Mouse (Mus musculus) midbrain, embryonic 12.5 days (tissue): ENCODE measurements around the gene Psmb3. TPM values are rescaled to one million over a fixed set of nuclear protein-coding genes. Genes with fewer than 3 reads are reported as not detected.
"Not testable (repeated sequence)": the region's sequence is repeated elsewhere in the genome, so short reads cannot be mapped to it uniquely, and the experiment has no call there.

Experiments used
- ATAC-seq: fragments of 200-750 bp; cut with Nextera tagmentation; 2 replicates; pipeline ENCODE4 v1.8.0; 2017; ENCODE audit warnings: low read depth, moderate TSS enrichment, moderate library complexity; ENCODE audit not compliant: low FRiP score
- H3K27ac ChIP-seq: fragments of 300-500 bp; sonication (generic); replicated peaks from 2 replicates; pipeline ENCODE4 v1.5.1; 2016; ENCODE audit warnings: mild to moderate bottlenecking
- H3K27me3 ChIP-seq: fragments of 300-500 bp; sonication (generic); 2 replicates; pipeline ENCODE4 v1.6.1; 2016; ENCODE audit warnings: mild to moderate bottlenecking
- H3K36me3 ChIP-seq: fragments of 300-500 bp; sonication (generic); 2 replicates; pipeline ENCODE4 v1.6.1; 2016
- H3K4me1 ChIP-seq: fragments of 300-500 bp; sonication (generic); 2 replicates; pipeline ENCODE4 v1.6.1; 2016
- H3K4me2 ChIP-seq: fragments of 300-500 bp; sonication (generic); replicated peaks from 2 replicates; pipeline ENCODE4 v1.6.1; 2016; ENCODE audit warnings: mild to moderate bottlenecking, moderate library complexity
- H3K4me3 ChIP-seq: fragments of 300-500 bp; sonication (generic); 2 replicates; pipeline ENCODE4 v1.5.1; 2016; ENCODE audit warnings: mild to moderate bottlenecking
- H3K9ac ChIP-seq: fragments of 300-500 bp; sonication (generic); replicated peaks from 2 replicates; pipeline ENCODE4 v1.6.1; 2016; ENCODE audit warnings: mild to moderate bottlenecking, moderate library complexity
- H3K9me3 ChIP-seq: fragments of 300-500 bp; sonication (generic); 2 replicates; pipeline ENCODE4 v1.6.1; 2016; ENCODE audit warnings: mild to moderate bottlenecking
- WGBS: fragments of 180-500 bp; shearing (Covaris S2); methylation state at CpG from one replicate; pipeline ENCODE4 v1.1.7; 2016; 5-methylcytosine and 5-hydroxymethylcytosine counted together
- polyA plus RNA-seq: library from polyadenylated mRNA; unstranded; fragments of >200 nt; fragmentation: Nextera tagmentation; extraction: Ambion mirVana; gene quantifications from 2 replicates; pipeline ENCODE4 v1.2.1, GENCODE M21; 2016

Psmb3 gene
- polyA plus RNA-seq = 450 and 456 TPM in 2 replicates

DNA sequence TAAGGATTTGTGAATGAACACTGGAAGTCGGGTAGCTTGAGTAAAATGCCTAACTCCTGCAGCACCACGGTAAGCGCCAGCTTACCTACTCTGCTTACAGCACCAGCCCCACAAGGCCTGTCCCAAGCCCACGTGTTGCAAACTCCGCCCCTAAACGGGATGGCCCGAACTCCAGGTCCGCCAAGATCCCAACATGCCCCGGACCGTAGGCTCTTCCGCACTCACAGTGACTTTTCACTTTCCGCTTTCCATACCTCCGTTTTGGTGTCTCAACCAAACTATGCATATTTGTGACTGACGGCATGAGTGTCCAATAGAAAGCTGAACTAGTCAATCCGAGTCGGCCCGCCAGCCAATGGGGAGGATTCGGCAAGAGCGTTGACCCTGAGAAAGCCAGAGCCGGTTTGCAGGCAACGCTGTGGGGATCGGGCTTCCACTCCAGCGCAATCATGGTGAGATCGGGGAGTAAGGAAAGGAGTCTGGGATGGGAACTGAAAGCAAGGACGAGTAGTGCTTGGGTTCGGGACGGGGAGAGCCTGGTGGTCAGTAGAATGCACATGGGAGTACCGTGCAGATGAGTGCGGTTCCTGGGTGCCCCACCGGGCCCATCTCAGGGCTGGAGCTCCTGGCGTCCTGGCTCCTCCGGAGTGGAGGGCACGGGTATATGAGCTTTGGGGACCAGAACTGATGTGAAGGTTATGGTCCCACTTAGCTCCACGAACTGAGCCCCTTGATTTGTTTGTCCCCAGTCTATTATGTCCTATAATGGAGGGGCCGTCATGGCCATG is at the start of gene Psmb3:
TSS of gene Psmb3 (plus strand) at position 361 of the 788 bp plus-strand sequence.
- Histone ChIP-seq H3K9me3 (no peaks in the 10 kb centered on the region), H3K4me3 (peak within 1 kb of the TSS; percentile 88), H3K27me3 (peaks cover 9% of the 10 kb centered on the region; the same call in 1 of the 2 replicates), H3K4me1 (peaks cover 26% of the 10 kb centered on the region), H3K27ac (peak within 1 kb of the TSS; percentile 77), H3K4me2 (peak within 1 kb of the TSS; percentile 90), H3K36me3 (peaks cover 24% of the 10 kb centered on the region), H3K9ac (peak within 1 kb of the TSS; percentile 87)
- ATAC-seq = peak; percentile 83
- WGBS = under 1% methylated on average over 35 of the region's 35 CpGs

DNA sequence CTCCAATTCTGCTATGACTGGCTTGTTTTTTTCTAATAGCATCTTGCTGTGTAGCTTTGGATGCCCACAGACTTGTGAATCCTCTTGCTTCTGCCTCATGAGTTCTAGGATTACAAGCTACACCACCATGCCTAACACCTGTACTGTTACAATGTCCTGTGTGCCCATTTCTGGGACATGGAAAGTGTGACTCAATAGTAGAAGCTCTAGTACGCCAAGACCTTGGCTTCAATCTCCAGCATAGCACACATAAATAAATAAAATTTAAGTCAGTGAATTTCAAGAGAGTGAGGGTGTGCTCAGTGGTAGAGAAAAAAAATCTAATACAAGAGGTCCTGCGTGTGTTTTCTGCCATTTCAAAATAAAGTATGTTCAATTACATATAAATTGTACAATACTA is 49.0 kb upstream of the Psmb3 start:
- 83% methylated on average over 2 of the region's 2 CpGs for WGBS
- Histone ChIP-seq H3K36me3 (no peaks in the 10 kb centered on the region), H3K4me1 (peaks cover 9% of the 10 kb centered on the region), H3K9ac (no peak overlapping the region), H3K27me3 (peaks cover 6% of the 10 kb centered on the region; the same call in 1 of the 2 replicates), H3K4me2 (no peak overlapping the region), H3K27ac (no peak overlapping the region), H3K9me3 (no peaks in the 10 kb centered on the region), H3K4me3 (no peak overlapping the region)
- no peak for ATAC-seq

DNA sequence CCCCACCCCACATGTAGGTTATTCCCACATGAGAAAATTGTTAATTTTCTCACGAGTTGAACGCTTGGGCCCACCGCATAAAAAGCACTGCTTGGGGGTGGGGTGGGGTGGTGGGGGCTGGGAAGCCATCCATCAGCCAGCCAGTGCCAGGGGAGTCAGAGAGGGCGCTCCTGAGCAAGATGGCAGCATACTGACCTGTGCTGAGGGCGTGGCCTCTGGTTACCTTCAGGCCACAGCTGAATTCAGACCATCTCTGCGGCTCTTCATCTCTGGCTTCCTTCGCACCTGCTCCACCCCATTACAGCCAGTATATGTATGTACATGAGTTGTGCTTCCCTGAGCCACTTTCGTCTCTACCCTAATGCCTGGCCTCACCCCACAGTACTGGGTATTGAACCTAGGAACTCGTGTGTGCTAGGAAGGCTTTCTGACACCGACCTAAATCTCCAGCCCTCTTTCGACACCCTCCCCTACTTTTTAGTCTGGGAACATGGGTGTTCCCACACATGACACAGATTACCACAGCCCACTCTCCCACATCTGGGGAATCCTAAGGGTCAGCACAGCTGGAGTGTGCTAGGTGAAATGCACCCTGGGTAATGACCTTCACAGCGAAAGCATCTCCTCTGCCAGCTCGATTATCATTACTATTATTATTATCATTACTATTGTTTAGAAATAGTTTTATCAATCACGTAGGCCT is 46.8 kb upstream of the Psmb3 start:
- H3K4me1 ChIP-seq = peaks cover 24% of the 10 kb centered on the region
- H3K4me3 ChIP-seq = no peak overlapping the region
- no peak overlapping the region for H3K27ac ChIP-seq
- H3K27me3 ChIP-seq = peaks cover 20% of the 10 kb centered on the region
- 73% methylated on average over 14 of the region's 14 CpGs for WGBS
- ATAC-seq = no peak
- no peaks in the 10 kb centered on the region for H3K36me3 ChIP-seq
- H3K4me2 ChIP-seq = no peak overlapping the region
- no peaks in the 10 kb centered on the region for H3K9me3 ChIP-seq
- no peak overlapping the region for H3K9ac ChIP-seq

DNA sequence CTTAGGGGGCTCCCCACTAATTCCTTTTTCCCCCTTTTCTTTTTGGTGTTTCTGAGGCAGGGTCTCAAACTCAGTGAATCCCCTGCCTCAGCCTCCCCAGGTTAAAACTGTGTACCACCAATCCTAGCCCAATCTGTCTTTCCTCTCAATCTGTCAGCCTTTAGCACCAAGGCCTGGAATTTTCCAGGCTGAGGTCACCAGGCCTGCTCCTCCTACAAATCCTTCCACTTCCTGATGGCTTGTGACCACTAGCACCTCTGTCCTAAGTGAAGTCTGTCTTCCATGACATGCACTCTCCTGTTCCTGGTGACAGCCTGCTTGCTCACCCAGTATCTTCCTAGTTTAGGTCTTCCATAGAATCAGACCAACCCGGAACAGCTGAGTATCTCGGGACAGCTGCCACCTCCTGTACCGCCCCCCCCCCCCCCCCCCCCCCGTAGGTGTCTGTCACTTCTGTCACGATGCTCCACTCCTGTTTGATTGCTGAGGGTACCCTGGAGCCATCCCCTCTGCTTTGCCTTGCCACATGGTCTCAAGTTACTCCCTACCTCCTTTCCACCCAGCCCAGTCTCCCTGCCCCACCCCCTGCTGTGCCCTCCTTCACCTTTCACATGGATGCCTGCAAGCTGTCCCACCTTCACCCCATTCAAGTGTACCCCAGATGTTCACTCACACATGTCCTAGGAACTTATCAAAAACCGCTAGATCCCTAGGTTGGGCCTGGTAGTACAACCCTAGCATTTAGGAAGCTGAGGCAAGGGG is 45.8 kb upstream of the Psmb3 start:
- Histone ChIP-seq H3K36me3 (no peaks in the 10 kb centered on the region), H3K4me2 (no peak overlapping the region), H3K9ac (no peak overlapping the region), H3K4me3 (no peak overlapping the region), H3K9me3 (no peaks in the 10 kb centered on the region), H3K4me1 (peaks cover 33% of the 10 kb centered on the region), H3K27me3 (peaks cover 29% of the 10 kb centered on the region), H3K27ac (no peak overlapping the region)
- WGBS = 54% methylated on average over 5 of the region's 6 CpGs
- no peak for ATAC-seq

DNA sequence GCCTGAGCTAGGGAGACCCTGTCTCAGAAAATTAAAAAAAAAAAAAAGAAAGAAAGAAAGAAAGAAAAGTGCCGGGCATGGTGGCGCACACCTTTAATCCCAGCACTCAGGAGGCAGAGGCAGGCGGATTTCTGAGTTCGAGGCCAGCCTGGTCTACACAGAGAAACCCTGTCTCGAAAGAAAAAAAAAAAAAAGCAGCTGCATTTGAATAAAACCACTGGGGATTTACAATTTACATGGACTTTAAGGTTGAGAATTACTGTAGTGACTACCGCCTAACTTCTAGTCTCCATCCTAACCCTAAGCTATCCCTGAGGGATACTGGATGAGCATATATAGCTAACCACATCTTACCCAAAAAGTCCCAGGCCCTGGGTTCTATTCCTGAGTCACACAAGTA is 45.2 kb upstream of the Psmb3 start:
- not testable (repeated sequence) for H3K9me3 ChIP-seq, ATAC-seq, H3K36me3 ChIP-seq, H3K4me2 ChIP-seq, H3K9ac ChIP-seq, H3K27ac ChIP-seq, H3K4me3 ChIP-seq
- Histone ChIP-seq H3K27me3 (peaks cover 32% of the 10 kb centered on the region), H3K4me1 (peaks cover 38% of the 10 kb centered on the region)
- 90% methylated on average over 6 of the region's 6 CpGs for WGBS

DNA sequence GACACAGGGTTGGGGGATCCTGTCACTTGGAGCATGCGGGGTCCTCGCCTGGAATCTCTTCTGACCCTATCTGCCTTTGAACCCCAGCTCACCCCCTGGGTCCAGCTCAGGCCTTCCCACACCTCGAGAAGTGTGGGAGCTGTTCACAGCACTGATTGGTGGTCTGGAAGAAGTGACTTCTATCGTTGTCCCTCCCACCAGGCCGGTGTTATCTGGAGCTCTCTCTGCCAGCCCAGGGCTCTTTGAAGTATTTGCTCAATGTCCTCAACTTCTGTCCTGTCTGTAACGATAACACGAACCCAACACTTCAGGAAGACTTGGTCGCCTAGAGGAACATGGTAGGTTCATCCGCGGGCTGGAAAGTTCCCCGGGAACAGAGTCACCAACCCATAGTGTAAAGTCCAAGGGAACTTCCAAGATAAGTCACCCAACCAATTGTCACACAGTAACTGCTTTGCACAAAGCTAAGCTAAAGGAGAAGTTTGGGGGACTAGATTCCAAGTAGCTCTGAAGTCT is 44.4 kb upstream of the Psmb3 start:
- 71% methylated on average over 11 of the region's 11 CpGs for WGBS
- ATAC-seq = no peak
- Histone ChIP-seq H3K4me2 (peak overlapping the region; percentile 83), H3K27me3 (peaks cover 32% of the 10 kb centered on the region), H3K36me3 (no peaks in the 10 kb centered on the region), H3K27ac (no peak overlapping the region), H3K9ac (no peak overlapping the region), H3K9me3 (no peaks in the 10 kb centered on the region), H3K4me3 (no peak overlapping the region), H3K4me1 (peaks cover 38% of the 10 kb centered on the region)

DNA sequence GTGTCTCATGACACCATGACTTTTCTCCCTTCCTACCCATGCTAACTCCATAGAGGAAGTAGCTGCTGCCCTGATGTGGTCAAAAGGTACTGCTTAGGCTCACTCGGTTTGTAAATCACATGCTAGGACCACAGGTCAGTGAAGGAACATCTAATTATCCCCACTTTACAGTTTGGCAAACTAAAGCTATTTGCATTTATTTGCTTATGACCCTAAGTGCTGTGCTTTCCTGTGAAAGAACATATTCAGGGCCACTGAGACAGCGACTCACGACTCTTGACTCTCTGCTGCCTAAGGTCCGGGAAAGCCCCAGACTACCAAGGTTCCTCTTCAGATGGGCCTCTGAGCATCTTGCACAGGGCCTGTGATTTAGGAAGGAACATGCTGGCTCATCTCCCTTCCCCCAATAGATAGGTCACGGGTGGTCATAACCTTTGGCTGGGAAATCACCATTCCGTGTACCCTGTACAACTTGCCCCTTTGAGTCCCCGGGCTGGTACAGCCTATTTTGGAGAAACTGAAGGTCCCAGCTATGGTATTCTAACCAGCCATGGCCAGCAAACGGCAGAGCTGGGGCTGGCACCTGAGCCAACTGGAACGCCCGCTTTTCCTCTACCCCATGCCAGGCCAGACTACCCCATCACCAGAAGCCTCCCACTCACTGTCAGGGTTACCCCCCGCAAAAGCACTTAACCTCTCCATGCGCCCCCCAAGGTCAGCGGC is 43.8 kb upstream of the Psmb3 start:
- H3K4me2 ChIP-seq = peak overlapping the region; percentile 83
- H3K4me1 ChIP-seq = peaks cover 44% of the 10 kb centered on the region
- WGBS = 14% methylated on average over 13 of the region's 13 CpGs
- ATAC-seq = no peak
- peak overlapping the region; percentile 70 for H3K27ac ChIP-seq
- no peaks in the 10 kb centered on the region for H3K36me3 ChIP-seq
- H3K27me3 ChIP-seq = peaks cover 32% of the 10 kb centered on the region
- no peaks in the 10 kb centered on the region for H3K9me3 ChIP-seq
- H3K9ac ChIP-seq = peak overlapping the region; percentile 80
- peak overlapping the region; percentile 65 for H3K4me3 ChIP-seq

DNA sequence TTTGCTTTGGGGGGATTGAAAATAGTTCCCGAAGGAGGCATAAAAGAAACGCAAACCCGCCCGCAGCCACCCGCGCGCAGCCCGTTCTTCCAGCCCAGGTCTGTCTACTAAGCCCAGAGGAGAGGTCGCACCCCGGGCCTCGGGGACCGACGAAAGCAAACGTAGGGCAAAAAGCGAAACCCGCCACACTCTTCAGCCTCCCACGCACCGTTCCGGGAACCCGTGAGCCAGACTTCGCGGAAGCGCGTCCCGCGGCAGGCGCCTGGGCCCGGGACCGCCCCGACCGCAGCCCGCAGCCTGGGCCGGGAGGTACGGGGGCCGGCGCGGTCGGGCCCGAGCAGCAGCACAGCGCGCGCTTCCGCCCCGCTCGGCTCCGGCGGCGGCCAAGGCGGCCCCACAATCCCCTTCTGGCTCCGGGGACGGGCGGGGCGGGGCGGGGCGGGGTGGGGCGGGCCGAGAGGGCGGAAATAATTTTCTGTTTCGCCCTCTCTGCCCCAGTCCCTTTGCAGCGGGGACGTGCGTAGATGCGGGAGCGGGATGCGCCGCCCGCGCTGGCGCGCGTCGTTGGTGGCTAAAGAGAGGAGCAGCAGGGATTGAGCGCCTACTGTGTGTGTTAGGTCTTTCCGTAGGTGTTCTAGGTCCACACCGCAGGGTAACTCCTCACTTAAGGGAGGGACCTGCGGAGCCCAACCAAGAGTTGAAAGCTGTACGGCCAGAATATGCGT is 43.0 kb upstream of the Psmb3 start:
- 0% methylated on average over 63 of the region's 78 CpGs for WGBS
- peak overlapping the region; percentile 70 for H3K27ac ChIP-seq

DNA sequence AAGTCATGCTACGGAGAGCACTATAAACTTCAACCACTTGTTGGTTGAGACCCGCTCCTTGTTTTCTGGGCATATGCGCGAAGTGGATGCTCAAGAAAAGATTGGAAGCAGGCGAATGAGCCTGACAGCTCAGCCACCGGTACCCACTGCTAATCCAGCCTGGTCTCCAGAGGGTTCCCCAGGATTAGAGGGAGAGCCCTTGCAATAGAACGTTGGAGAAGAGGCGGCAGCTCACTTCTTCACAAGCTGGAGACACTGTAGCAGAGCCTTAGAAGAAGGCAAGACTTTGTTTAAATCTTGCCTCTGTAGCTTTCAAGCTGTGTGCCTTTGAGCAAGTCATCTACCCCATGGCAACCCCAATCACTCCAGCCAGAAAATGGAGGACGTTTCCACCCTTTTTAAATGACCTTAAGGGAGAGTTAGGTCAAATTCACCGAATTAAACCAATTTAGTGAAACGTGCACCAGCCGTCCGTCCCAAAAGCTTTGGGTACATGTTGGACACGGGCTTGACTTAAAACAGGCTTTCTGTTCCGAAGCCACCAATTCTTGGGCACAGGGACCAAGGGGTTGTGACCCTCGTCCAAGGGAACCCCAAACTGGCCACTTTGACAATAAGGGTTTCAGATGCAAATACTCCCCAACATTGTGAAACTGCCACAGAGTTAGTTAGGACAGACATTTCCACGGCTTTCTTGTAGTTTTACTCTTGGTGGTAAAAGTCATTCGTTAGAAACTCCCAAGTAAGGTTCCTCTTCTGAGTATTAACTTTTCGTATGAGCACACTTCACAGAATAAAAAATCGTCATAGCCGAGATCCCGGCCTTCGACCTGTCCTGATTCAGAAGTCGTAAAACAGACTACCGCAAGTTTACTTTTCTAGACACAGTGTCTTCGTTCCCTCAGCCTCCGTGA is 42.2 kb upstream of the Psmb3 start:
- peaks cover 5% of the 10 kb centered on the region; the same call in 1 of the 2 replicates for H3K9me3 ChIP-seq
- H3K4me3 ChIP-seq = peak overlapping the region; percentile 97
- 0 out of 2 replicates have a peak overlapping the region, but pooled peaks have one; percentile 20 for H3K27ac ChIP-seq
- ATAC-seq = no peak
- H3K4me2 ChIP-seq = peak overlapping the region; percentile 83
- peaks cover 8% of the 10 kb centered on the region for H3K36me3 ChIP-seq
- peaks cover 32% of the 10 kb centered on the region for H3K27me3 ChIP-seq
- WGBS = 2% methylated on average over 27 of the region's 27 CpGs
- H3K9ac ChIP-seq = peak overlapping the region; percentile 80; the same call in 1 of the 2 replicates
- H3K4me1 ChIP-seq = peaks cover 55% of the 10 kb centered on the region

More for the DNA sequence above, 43.0 kb upstream of the Psmb3 start:
- peaks cover 32% of the 10 kb centered on the region for H3K27me3 ChIP-seq
- H3K4me1 ChIP-seq = peaks cover 51% of the 10 kb centered on the region
- no peaks in the 10 kb centered on the region for H3K36me3 ChIP-seq
- H3K9me3 ChIP-seq = no peaks in the 10 kb centered on the region
- peak; percentile 82 for ATAC-seq
- peak overlapping the region; percentile 80 for H3K9ac ChIP-seq
- peak overlapping the region; percentile 83 for H3K4me2 ChIP-seq
- peak overlapping the region; percentile 65 for H3K4me3 ChIP-seq

DNA sequence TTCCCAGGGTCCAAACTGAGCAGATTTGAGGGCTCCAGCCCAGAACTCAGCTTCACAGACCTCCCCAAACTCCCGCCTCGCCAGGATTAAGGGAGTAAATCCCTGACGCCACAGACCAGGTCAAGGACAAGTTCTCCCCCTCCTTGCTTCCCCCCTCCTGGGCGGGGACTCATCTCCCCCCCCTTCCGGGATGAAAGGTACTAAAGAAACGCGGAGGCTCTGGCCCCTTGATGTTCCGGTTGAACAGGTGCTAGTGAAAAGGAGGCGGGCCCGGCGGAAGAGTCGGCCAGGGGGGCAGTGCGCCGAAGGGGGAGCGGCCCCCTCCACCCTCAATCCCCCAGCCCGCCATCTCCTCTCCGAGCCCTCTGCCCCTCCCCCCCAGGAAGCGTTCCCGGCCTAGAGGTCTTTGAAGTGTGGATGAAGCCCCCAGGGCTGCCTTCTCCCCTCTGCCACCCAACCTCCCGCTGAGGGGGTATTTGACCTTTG is 41.5 kb upstream of the Psmb3 start:
- Histone ChIP-seq H3K36me3 (peaks cover 13% of the 10 kb centered on the region), H3K27me3 (peaks cover 32% of the 10 kb centered on the region), H3K4me1 (peaks cover 55% of the 10 kb centered on the region), H3K27ac (0 out of 2 replicates have a peak overlapping the region, but pooled peaks have one; percentile 6), H3K9ac (peak overlapping the region; percentile 37; the same call in 1 of the 2 replicates), H3K9me3 (peaks cover 5% of the 10 kb centered on the region; the same call in 1 of the 2 replicates), H3K4me2 (peak overlapping the region; percentile 83), H3K4me3 (peak overlapping the region; percentile 97)
- no peak for ATAC-seq
- WGBS = under 1% methylated on average over 15 of the region's 20 CpGs
